Mouse (Mus musculus) fat pad, adult 2 months (tissue): ENCODE measurements around the gene Ktn1.

ENCODE experiments used
- DNase-seq: peaks from one replicate; pipeline ENCODE4 v3.0.0-alpha.2; 2011; ENCODE audit warnings: low read depth, low spot score; ENCODE audit errors: extremely low read depth

Gene Ktn1

DNA sequence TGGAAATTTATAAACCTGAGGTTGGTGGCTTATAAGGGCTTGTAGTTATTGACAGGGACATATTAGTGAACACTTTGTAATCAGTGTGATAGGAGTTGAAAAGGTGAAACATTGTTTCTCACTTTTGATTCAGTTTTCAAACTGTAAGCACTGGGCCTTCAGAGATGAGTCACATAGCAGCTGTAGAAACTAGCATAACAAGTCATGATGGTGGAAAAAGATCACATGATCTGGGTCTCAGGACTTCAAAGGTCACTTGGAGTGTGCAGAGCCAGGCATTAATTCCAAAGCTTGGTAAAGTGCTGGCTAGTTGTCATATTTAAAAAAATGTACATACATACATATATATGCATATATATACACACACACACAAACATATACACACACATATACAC, 16.2 kb downstream of the Ktn1 start:
- no peak for DNase-seq

DNA sequence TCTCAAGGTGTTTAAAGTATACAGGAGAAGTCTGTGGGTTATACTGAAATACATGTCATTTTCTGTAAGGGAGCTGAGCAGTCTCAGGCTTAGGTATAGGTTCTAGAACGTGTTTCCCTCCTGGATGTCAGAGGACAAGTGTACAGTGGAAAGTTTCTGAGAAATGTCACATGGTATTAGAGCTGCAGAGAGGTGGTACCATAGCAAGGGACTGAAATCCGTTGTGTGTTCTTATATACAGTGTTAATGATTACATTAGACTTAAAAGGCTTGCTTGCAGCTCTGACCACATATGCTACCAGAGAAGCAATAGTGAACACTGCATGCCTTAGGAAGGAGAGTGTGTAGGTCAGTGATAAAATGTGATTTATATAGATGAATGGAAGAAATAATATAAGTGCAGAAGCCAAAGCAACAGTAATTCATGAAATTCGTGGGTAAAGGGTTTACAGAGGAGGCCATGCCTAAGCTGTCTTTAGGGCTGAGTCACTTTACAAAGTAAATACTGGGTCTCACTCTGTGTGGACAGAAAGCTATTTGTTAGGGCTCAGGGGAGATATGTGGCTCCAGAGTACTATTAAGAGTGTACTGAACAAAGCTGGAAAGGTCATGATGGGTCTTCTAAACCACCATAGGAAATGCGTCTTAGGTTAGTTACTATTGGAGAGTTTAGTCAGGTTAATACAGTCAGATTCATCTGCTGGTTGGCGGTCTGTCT, 17.0 kb downstream of the Ktn1 start:
- no peak for DNase-seq

DNA sequence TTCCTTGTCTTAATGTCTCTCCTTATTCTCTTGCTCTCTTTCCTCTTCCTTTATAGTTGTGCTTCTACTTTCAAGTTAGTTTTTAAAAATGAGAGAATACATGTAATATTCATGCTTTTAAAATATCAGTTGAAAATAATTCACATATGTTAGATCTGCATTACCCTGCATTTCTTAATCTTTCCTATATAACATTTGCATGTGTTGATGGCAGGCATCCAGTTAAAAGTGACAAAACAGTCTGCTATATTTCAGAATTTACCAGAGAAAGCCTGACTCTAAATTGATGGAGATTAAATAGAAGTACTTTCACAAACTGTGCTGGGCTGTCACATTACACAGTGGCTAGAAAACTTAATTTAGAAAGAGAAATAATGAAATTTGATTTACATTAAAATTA, 19.8 kb downstream of the Ktn1 start:
- no peak for DNase-seq

DNA sequence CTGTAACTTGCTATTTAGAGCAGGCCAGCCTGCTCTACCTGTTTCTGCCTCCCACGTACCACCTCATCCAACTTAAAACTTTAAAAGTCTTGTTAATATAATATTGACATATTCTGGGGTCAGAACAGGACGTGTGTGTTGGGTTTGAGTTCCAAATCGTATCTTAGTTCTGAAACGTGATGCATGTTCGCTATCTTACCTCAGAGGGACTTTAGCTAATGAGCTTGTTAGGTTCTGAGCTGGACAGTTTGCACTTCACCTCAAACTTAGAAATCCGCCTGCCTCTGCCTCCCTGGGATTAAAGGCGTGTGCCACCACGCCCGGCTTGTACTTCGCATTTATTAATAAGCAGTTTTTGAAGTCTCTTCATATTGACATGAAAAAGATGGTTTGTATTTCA, 34.6 kb downstream of the Ktn1 start:
- no peak for DNase-seq

DNA sequence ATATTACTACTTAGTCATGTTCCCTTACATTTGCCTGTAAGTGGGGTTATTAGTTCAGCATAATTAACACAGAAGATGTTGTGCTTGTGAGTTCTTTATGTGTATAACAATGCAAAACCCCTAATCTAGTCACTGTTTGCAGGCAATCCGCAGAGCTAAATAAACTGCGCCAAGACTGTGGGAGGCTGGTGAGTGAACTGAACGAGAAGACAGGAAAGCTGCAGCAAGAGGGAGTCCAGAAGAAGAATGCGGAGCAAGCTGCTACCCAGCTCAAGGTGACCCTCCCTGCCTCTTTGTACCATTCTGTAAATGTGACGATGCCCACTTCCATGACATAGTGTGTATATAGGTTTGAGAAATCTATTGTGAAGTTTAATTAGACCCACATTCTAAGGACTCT, 36.3 kb downstream of the Ktn1 start:
- DNase-seq: no peak

DNA sequence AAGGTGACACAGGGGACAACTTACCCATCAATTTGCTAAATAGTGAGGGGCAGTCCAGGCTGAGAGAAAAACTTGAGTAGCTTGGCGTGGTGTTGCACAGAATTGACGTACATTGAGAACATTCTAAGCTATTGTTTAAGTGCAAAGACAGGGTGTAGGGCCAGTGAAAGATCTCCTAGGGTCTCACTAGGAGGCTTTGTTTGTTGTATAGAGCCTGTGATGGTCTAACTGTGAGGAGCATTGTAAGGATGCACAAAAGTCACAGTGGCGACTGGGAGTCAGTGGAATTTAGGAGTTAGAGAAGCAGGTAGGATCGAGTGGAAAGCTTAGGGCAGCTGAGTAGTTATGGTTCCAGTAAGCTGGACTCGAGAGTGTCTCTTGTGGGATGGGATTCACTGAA, 50.9 kb downstream of the Ktn1 start:
- DNase-seq: no peak

DNA sequence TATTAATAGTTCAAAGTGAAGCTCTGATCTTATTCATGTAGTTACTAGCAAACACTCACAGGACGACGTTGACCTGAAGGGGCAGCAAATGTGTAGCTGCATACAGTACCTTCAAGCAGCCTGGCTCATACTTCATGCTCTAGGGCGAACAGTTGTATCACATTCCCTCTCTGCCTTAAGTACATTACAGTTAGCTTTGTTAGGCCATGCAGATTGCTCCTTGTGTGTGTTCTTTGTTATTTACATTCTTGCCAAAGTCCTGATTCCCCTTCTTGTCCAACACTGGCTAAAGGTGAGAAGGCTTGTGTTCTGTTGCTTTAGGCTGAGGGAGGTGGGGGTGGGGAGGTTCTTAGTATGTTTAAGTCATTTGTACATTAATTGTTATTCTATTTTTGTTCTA, 61.3 kb downstream of the Ktn1 start:
- DNase-seq: no peak

DNA sequence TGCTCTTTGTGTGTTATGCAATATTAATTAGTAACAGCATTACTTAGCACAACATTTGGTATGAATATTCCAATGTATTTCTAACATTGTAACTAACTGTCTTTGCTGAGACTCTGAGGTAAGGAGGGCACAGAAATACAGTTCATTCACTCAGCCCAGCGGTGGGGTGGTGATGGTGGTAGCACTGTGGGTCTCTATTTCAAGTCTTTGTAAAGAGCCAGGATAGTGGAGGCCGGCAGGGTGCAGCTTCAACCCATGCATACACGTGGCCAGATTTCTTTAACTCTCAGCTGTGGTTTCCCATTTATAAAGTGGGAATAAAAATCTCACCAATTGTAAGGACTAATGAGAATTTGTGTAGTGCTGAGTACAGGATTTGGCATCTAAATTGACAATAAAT, 67.5 kb downstream of the Ktn1 start:
- no peak for DNase-seq

DNA sequence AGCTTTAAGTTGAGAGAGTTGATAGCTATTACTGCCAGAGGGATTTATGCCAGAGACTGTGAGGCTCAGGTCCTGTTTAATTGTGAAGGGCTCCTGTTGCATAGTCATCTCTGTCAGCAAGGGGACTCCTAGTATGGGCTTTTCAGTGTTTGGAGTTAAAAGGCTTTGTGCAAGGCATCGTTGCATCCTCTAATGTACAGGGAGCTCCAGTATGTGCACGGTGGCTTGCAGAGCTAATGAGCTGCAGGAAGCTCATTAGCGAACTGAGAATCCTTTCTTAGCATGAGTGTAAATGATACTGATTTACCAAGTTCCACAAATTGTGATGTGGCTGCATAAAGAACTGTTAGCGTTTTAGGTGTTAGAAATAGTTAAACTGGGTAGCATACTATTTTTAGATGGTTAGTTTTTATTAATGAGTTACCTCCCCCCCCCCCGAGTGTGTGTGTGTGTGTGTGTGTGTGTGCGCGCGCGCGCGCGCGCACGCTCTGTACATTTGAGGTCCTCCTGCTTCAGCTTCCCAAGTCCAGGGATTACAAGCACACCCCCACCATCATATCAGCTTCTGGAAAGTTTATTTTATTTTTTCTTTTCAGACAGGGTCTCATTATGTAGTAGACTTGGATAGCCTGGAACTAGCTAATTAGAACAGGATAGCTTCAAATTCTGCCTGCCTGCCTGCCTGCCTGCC, 69.8 kb downstream of the Ktn1 start:
- no peak for DNase-seq

DNA sequence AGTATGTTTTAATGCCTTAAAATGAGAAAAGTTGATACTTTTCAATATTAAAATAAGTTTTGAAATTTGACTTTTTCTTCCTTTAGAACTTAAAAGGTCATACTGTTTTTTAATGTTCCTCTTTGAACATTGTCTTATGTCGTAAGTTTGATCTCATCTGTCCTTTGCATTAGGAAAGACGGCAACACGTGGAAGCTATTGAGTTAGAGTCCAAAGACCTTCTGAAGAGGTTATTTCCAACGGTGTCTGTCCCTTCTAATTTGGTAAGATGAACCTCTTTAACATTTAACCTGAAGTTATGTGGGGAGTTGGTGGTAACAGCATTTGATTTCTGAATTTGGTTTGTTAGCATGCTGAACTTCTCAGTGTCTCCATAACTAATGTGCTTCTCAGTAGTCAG, 71.8 kb downstream of the Ktn1 start:
- DNase-seq: no peak

DNA sequence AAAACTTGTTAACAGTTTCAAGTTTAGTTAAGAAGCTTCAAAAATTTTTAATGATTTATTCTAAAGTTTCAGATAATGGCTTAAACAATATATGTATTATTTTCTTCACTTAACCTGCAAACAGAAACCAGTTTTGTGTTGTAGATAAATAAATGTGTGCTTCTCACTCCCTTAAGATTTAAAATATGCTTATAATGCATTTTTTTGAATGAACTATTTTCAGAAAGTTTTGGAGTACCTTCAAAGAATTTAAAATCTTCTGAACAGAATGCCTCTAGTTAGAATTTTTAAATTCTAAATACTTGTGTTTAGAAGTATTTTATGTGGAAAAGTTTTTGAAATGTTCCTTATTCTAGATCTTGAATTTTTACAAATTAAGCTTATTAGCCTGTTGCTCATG, 74.8 kb downstream of the Ktn1 start:
- no peak for DNase-seq

DNA sequence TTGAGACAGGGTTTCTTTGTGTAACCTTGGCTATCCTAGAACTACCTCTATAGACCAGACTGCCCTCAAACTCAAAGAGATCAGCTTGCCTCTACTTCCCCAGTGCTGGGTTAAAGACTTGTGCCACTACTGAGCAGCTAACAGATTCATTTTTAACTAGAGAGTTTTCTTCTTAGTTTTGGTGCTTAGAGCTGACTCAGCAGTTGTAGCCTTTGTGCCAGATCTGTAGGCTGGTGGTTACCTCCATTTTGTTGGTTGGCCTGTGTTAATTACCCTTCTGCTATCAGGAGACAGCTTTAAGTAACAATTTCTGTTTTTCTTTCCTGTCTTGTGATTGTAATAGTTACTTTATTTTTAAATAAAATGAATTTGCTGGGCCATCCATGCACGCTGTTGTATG, 80.3 kb downstream of the Ktn1 start:
- no peak for DNase-seq

DNA sequence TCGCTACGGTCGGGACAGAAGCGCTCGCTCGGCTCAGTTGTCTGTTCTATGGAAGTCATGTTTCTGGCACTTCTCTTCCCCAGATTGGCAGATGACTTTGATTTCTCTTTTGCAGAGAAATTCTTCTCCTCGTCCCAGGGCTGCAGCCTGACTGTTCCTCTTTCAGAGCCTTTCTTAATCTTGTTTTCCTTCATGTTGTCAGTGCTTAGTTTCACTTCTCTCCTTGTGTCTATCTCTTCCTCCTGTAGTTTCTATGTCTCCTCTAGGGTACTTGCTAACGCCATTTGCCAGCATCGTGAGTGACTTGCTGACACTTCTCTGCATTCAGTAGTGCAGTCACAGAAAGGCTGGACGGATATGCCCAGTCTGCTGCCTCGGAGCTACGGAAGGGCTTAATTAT, 87.1 kb downstream of the Ktn1 start:
- DNase-seq: no peak

DNA sequence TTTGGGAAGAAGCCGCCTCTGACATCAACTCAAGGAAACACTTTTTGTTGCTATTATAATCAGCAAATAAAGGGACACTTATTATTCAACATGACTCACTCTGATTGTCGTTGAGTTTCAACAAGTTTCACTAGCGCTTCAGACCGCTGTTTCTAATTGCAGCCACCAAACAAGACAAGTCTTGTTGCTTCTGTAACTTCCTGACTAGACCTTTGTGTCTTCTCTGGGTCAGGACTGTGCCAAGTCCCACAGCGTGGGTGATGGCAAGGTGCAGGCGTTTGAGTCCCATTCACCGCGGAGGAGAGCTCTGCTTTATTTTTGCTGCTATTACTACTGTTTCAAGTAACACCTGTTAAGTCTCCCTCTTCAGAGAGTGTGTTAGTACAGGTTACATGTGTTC, 88.2 kb downstream of the Ktn1 start:
- peak; percentile 71 for DNase-seq

DNA sequence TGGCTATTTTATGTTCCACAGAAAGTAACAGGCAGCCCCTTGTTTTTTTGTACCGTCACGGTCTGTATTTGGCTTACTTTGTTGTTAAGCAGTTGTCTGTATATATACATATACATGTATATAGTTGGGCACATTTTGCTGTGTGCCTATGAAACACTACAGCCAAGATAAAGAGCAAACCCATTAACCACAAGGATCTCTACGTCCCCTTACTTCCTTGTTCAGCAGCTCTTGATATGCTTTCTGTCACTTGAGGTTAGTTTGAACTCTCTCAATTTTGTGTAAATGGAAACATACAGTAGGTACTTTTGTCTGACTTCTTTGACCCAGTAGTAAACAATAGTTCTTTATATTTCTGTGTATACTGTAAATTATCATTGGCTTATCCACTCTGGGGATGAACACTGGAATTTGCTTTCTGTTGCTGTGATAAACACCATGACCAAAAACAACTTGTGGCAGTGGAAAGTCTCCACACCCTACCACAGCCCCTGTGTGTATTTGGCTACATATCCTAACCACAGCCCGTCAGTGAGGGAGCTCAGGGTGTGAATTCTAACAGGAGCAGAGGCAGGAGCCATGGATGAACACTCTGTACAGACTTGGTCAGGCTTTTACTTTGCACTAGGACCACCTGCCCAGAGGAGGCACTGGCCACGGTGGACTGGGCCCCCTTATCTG, 92.2 kb downstream of the Ktn1 start:
- no peak for DNase-seq

DNA sequence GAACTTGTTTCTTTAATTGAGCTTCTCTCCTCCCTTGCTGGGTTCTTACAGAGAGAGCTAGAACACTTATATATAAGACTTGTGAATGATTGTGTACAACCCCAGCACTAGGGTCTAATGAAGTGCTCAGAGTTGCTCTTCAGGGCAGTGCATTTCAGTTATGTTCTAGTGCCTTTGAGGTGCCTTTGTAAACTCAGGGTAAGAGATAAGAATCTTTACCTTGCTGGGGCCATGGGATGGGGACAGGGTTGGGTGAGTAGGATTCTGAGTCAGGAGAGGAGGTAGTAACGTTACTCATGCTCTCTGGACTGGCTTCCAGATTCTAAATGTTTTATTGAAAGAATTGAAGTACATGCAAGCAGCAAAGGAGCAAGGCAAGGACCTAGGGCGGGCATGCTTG, 92.8 kb downstream of the Ktn1 start:
- DNase-seq: no peak

DNA sequence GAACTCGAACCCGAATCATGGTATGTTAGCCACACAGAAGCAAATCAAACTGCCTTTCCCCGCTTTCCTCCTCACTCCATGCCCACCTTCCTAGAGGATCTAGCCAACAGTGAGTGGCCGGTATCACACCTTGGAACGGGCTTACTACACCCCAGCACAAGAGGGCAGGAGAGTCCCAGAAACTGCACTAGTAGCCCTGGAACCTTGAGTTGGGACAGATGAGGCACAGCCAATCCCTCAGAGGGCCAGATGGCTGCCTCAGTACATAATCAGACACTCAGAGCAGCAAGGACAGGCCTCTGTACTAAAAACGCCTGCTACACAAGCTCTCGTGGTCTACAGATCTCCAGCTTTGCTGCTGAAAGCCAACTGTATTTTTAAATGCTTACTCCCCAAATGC, 94.4 kb downstream of the Ktn1 start:
- no peak for DNase-seq

DNA sequence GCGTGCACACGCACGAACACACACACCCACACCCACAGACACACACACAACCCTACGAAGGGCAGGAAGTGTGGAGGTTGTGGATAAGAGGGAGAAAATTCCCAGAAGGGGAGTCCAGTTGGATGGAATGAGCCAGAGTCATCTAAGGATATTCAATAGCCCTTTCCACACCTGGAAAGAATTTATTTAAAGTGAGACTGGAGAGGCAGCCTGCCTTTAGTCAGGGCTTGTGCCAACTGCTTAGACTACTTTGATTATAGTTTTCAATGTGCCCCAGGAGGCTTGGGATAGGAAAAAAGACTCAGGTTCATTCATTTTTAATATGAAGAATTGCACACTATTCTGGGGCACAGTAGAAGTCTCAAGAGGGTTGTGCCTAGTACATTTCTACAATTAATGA, 96.8 kb downstream of the Ktn1 start:
- DNase-seq: no peak

DNA sequence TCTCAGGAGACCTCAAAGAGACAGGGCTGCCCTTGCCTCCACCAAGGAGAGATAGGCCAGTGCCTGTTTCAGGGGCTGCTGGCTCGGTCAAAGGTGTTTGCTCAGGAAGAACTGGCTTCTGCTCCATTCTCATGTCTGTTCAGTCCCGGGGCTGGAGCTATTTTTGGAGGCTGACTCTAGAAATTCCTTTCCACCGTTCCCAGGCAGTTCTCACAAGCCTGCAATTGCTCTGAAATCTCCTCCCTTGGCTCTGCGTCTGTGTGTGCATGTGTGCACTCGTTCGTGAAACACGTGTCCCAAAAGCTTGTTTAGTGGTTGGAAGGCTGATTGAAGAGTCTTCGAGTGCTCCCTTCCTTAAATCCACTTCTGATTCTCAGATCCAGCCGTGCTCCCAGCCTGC, 99.3 kb downstream of the Ktn1 start:
- no peak for DNase-seq

DNA sequence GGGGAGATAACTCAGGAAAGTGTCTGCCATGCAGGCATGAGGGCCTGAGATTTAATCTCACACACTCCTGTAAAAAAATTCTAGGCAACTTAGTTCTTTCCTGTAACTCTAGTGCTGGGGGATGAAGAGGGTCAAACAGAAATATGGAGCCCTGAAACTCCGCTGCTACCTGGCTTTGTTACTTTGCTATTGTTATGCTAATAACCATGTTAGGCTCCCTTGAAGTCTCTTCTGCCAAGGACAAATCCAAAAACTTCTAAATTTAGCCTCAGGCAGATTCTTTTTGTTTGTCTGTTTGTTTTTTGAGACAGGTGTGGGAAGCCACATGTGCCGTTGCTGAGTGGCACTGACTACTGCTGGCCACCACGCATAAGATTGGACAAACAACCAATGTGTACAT, 100.5 kb downstream of the Ktn1 start:
- no peak for DNase-seq

DNA sequence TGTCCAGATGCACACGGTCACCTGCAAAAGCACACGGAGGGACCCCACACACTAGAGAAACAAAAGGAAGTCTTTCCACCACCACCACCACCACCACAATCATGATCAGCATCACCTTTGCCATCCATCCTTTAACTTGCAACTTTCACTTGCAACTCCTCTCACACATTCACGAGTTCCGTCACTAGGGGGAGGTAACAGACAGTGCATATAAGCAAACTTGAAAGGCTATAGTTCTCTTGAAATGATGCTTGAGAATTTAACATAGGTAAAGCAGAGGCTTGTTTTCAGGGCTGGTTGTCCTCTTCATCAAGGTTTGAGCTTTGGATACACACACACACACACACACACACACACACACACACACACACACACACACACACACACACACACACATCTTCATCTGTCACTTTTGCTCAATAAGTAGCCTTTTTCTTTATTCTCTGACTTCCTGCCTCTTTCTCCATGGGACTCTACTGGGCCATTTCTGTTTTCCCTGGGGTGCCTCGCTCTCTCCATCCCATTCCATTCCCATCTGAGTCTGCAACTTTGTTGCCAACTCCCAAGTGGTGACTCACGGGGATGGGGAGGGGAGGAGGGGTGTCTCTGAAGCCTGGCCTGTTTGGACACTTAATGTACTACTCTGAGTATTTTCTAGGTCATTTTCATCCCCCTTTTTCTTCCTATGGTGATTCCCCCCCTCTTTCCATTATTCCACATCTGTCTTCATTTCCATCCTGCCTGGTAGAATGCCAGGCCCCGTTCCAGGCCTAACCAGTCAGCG, 103.4 kb downstream of the Ktn1 start:
- DNase-seq: no peak

DNA sequence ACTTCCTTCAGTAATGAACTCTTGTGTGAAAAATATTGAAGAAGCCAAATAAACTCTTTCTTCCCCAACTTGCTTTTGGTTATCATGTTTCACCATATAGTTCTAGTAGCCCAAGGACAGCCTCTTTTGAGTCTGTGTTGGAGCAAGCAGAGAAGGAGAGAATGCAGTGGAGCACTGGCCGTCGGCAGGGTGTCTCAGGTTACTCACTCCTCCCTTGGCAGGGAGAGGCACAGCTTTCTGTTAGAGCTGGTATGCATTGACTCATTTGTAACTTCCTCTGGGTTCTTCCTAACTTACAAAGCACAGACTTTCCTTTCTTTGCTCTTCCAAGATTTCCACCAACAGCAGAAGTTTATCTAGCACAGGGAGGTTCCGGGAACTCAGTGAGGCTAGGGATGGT, 105.3 kb downstream of the Ktn1 start:
- no peak for DNase-seq
